Mouse (Mus musculus) liver, embryonic 16.5 days (tissue): ENCODE data around the gene Dmgdh. TPM values are rescaled to one million over a fixed set of nuclear protein-coding genes. Genes with fewer than 3 reads are reported as not detected.

Experiments
- ATAC-seq: fragments of 200-750 bp; cut with Nextera tagmentation; 2 replicates; pipeline ENCODE4 v1.8.0; 2017; ENCODE audit warnings: low read depth, mild to moderate bottlenecking, moderate number of reproducible peaks, moderate library complexity
- H3K27ac ChIP-seq: fragments of 300-500 bp; sonication (generic); 2 replicates; pipeline ENCODE4 v1.5.1; 2014; ENCODE audit warnings: mild to moderate bottlenecking, low read length
- H3K27me3 ChIP-seq: fragments of 300-500 bp; sonication (generic); 2 replicates; pipeline ENCODE4 v1.6.1; 2014; ENCODE audit warnings: low read depth, low read length, mixed read lengths; ENCODE audit not compliant: control insufficient read depth, insufficient read depth
- H3K36me3 ChIP-seq: fragments of 300-500 bp; sonication (generic); 2 replicates; pipeline ENCODE4 v1.6.1; 2014; ENCODE audit warnings: mild to moderate bottlenecking; ENCODE audit not compliant: control insufficient read depth, insufficient read depth
- H3K4me1 ChIP-seq: fragments of 300-500 bp; sonication (generic); 2 replicates; pipeline ENCODE4 v1.6.1; 2014; ENCODE audit warnings: low read depth, low read length, mixed read lengths; ENCODE audit not compliant: control insufficient read depth
- H3K4me2 ChIP-seq: fragments of 300-500 bp; sonication (generic); 2 replicates; pipeline ENCODE4 v1.6.1; 2014; ENCODE audit warnings: low read depth, low read length, mixed read lengths
- H3K4me3 ChIP-seq: fragments of 300-500 bp; sonication (generic); 2 replicates; pipeline ENCODE4 v1.5.1; 2014; ENCODE audit warnings: low read depth, mild to moderate bottlenecking, low read length
- H3K9ac ChIP-seq: fragments of 300-500 bp; sonication (generic); 2 replicates; pipeline ENCODE4 v1.6.1; 2014; ENCODE audit warnings: low read depth, low read length
- H3K9me3 ChIP-seq: fragments of 300-500 bp; sonication (generic); replicated peaks from 2 replicates; pipeline ENCODE4 v1.6.1; 2016; ENCODE audit warnings: low read length; ENCODE audit not compliant: control insufficient read depth
- WGBS: fragments of 180-500 bp; shearing (Covaris S2); extraction: QIAGEN DNeasy Blood & Tissue Kit; methylation state at CpG from one replicate; pipeline ENCODE4 v1.1.7; 2014; ENCODE audit not compliant: insufficient replicate concordance; 5-methylcytosine and 5-hydroxymethylcytosine counted together
- polyA plus RNA-seq: library from polyadenylated mRNA; unstranded; fragments of >200 nt; fragmentation: Nextera tagmentation; extraction: Ambion mirVana; gene quantifications from 2 replicates; pipeline ENCODE4 v1.2.1, GENCODE M21; 2015

Dmgdh gene
- polyA plus RNA-seq, 1 experiment from 2014 or later: 24.3 TPM

DNA sequence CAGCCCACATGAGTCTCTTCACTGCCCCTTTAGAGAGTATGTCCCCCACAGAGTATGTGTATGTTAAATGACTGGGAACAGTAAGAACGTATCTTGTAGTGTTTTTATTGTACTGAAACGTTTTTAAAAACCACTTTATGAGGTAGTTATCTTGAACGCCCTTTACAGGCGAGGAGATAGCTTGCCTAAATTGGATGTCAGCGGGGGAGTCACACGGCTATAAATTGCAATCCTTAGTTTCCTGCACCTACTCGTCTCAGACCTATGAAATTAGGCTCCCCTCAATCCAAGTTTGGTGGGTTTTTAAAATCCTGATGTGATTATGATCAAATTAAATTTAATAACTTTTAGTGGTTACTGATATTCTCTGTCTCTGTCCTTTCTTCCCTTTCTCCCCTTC is 98.6 kb downstream of the Dmgdh start:
- 48% methylated on average over 7 of the region's 7 CpGs for WGBS
- H3K9ac ChIP-seq: no peak overlapping the region
- H3K4me3 ChIP-seq: no peak overlapping the region; the same call in 1 of the 2 replicates
- no peaks in the 10 kb centered on the region for H3K36me3 ChIP-seq
- H3K4me1 ChIP-seq: peaks cover 2% of the 10 kb centered on the region; the same call in 1 of the 2 replicates
- no peak overlapping the region for H3K27ac ChIP-seq
- peaks cover 6% of the 10 kb centered on the region for H3K27me3 ChIP-seq
- ATAC-seq: no peak
- H3K9me3 ChIP-seq: no peaks in the 10 kb centered on the region
- peak overlapping the region; percentile 88; the same call in 1 of the 2 replicates for H3K4me2 ChIP-seq

DNA sequence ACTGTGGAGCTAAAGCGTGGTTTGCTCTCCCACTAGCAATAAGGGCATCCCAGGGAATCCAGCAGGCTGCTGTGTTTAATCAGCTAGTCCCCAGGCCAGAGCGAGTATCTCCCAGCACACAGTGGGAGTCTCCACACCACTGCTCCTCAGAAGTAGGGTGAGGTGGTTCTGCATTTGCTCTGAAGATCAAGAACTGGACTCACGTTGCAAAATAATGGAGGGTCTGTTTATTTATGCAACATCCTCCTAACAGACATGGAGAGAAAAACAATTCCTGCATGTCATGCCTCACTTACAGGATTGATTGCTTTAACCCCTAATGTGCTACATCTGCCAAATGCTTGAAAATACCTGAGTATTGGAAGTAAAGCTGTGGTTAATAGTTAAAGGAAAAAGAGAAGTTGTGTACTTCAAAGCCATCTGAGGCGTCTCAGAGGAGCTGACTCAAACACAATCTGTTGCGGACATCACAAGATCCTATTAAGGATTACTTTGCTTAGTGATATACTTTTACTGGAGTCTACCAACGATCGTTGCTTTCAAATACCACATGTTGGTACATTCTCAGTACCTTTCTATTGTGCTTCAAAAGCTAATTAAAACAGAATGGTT is 99.6 kb downstream of the Dmgdh start:
- Histone ChIP-seq H3K4me2 (no peak overlapping the region), H3K27ac (no peak overlapping the region), H3K9me3 (no peaks in the 10 kb centered on the region), H3K4me1 (peaks cover 2% of the 10 kb centered on the region; the same call in 1 of the 2 replicates), H3K27me3 (peaks cover 6% of the 10 kb centered on the region), H3K4me3 (no peak overlapping the region), H3K36me3 (no peaks in the 10 kb centered on the region), H3K9ac (no peak overlapping the region)
- no peak for ATAC-seq
- WGBS: 46% methylated on average over 7 of the region's 7 CpGs

- H3K27me3 ChIP-seq: no peaks in the 10 kb centered on the region
- no peak overlapping the region for H3K4me3 ChIP-seq
- no peaks in the 10 kb centered on the region for H3K36me3 ChIP-seq
- H3K27ac ChIP-seq: no peak overlapping the region
- WGBS: 28% methylated on average over 5 of the region's 5 CpGs
- no peaks in the 10 kb centered on the region for H3K9me3 ChIP-seq
- H3K4me1 ChIP-seq: no peaks in the 10 kb centered on the region
- no peak overlapping the region for H3K9ac ChIP-seq
- ATAC-seq: no peak
- H3K4me2 ChIP-seq: no peak overlapping the region
Measured at GRCm38 (mm10) chr13:93782823-93783222, 108.6 kb downstream of the Dmgdh start.

DNA sequence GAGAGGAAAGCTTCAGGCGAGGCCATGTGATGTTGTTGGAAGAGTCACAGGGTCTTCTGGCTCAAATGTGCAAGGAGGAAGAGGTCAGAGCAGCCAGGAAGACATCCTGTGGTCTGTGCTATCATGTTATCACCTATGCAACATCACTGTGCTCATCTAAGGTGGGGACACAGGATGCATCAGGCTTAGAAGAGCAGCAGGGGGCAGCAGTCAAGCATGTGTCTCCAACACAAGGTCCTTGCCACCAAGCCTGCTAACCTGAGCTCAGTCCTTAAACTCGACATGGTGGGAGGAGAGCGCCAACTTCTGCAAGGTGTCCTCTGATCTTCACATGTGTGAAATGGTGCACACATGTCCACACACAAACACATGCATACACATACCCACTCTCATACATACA is 111.1 kb downstream of the Dmgdh start:
- no peak for ATAC-seq
- H3K4me1 ChIP-seq: no peaks in the 10 kb centered on the region
- H3K9ac ChIP-seq: no peak overlapping the region
- 42% methylated on average over 3 of the region's 3 CpGs for WGBS
- no peaks in the 10 kb centered on the region for H3K9me3 ChIP-seq
- no peaks in the 10 kb centered on the region for H3K36me3 ChIP-seq
- H3K4me2 ChIP-seq: no peak overlapping the region
- no peak overlapping the region for H3K27ac ChIP-seq
- no peak overlapping the region for H3K4me3 ChIP-seq
- no peaks in the 10 kb centered on the region for H3K27me3 ChIP-seq

GRCm38 (mm10) chr13:93786051-93786450 is 111.8 kb downstream of the Dmgdh start:
- no peak overlapping the region for H3K4me3 ChIP-seq
- H3K4me1 ChIP-seq: no peaks in the 10 kb centered on the region
- no peak overlapping the region for H3K4me2 ChIP-seq
- H3K36me3 ChIP-seq: no peaks in the 10 kb centered on the region
- ATAC-seq: no peak
- no peak overlapping the region for H3K9ac ChIP-seq
- WGBS: 50% methylated on average over 2 of the region's 2 CpGs
- no peaks in the 10 kb centered on the region for H3K27me3 ChIP-seq
- no peak overlapping the region for H3K27ac ChIP-seq
- H3K9me3 ChIP-seq: no peaks in the 10 kb centered on the region

- no peaks in the 10 kb centered on the region for H3K36me3 ChIP-seq
- 57% methylated on average over 8 of the region's 8 CpGs for WGBS
- no peak overlapping the region for H3K27ac ChIP-seq
- H3K9me3 ChIP-seq: no peaks in the 10 kb centered on the region
- H3K9ac ChIP-seq: no peak overlapping the region
- H3K4me1 ChIP-seq: no peaks in the 10 kb centered on the region
- H3K4me3 ChIP-seq: no peak overlapping the region
- H3K27me3 ChIP-seq: no peaks in the 10 kb centered on the region
- no peak overlapping the region for H3K4me2 ChIP-seq
- no peak for ATAC-seq
Measured at GRCm38 (mm10) chr13:93787647-93788046, 113.4 kb downstream of the Dmgdh start.

DNA sequence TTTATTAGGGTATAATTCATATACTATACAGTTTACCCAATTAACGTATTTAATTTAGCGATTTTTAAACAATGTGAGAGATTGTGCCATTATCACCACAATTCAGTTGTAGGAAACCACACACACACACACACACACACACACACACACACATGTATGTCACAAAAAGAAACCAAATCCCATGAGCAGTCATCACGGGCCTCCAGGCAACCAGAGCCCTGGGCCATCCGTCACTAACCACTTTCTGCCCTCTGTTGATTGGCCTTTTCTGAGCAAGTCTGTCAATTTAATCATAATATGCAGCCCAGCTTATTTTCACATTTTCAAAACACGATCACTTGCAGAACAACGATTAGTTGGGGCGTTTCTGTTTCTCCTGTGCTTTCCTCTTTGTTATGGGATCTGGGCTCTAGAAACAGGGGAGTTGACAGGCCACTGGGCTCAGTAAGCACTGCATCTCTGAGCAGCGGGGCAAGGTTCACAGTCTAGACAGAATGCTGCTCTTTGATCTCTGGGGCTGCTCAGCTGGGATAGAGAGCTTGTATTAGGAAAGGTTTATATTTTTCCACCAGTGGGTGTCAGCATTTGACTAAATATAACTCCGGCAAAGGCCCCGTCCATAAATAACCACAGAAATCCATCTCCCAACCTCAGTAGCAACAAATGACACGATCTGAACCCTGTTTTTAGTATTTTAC is 118.9 kb downstream of the Dmgdh start:
- Histone ChIP-seq H3K4me1 (no peaks in the 10 kb centered on the region), H3K4me3 (no peak overlapping the region), H3K36me3 (no peaks in the 10 kb centered on the region), H3K27me3 (no peaks in the 10 kb centered on the region), H3K4me2 (no peak overlapping the region), H3K9ac (no peak overlapping the region), H3K27ac (no peak overlapping the region), H3K9me3 (no peaks in the 10 kb centered on the region)
- WGBS: 47% methylated on average over 11 of the region's 11 CpGs
- ATAC-seq: peak; percentile 76

DNA sequence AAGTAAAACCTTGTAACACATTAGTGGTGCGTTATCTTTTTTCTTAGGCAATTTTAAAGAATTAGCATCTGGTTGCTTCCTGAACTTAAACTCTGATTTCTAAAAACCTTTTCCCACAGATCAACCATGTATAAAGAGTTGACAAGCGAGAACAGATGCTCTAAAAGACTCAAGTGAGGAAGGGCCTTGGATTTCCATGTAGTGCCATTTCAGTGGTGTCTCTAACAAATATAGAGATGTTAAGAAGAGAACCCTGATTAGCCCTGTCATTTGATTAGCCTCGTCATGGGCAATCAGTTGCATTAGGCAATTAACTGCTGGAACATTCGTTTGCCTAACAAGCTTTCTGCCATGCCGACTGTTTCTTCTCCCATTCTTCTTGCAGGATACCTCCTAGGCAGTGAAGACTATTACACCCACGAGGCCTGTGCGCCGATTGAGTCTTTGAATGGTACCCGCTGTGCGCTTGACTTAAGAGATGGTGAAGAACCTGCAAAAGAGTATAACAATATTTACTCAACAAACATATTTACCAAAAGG is 119.5 kb downstream of the Dmgdh start:
- no peak overlapping the region for H3K4me3 ChIP-seq
- H3K27ac ChIP-seq: no peak overlapping the region
- WGBS: 64% methylated on average over 10 of the region's 10 CpGs
- no peak for ATAC-seq
- H3K9me3 ChIP-seq: no peaks in the 10 kb centered on the region
- H3K9ac ChIP-seq: no peak overlapping the region
- H3K36me3 ChIP-seq: no peaks in the 10 kb centered on the region
- H3K4me1 ChIP-seq: no peaks in the 10 kb centered on the region
- H3K4me2 ChIP-seq: no peak overlapping the region
- H3K27me3 ChIP-seq: no peaks in the 10 kb centered on the region

DNA sequence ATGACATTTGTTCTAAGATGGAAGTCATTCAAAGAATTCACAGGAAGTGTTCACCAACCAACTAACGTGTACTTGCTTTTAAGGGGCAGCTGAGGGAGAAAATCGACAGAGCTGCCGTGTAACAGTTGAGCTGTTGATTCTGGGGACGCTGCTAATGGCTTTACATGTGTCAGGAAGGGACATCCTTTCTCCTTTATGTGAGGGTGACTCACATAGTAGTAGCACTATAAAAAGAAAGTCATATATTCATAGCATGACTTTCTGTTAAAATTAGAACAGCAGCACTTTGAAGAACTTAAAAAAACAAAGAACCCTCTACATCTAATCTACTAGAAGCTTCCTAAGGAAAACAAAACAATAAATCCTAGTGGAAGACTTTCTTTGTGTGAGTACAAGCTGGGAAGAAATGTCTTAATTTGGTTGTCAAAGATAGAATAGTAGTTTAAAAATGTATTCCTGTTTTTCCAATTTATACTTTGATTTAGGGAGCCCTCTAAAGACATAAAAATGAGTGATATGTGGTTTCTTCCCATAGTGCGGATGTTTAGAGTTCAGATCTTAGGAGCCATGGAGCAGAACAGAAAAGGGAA is 122.9 kb downstream of the Dmgdh start:
- H3K9me3 ChIP-seq: no peaks in the 10 kb centered on the region
- H3K4me1 ChIP-seq: no peaks in the 10 kb centered on the region
- no peak overlapping the region for H3K27ac ChIP-seq
- no peak overlapping the region for H3K9ac ChIP-seq
- no peak for ATAC-seq
- no peaks in the 10 kb centered on the region for H3K27me3 ChIP-seq
- no peak overlapping the region for H3K4me3 ChIP-seq
- H3K36me3 ChIP-seq: no peaks in the 10 kb centered on the region
- H3K4me2 ChIP-seq: no peak overlapping the region
- WGBS: 59% methylated on average over 5 of the region's 5 CpGs
